Mouse (Mus musculus) stomach, embryonic 16.5 days (tissue): ENCODE measurements around the gene Iffo2. TPM values are rescaled to one million over a fixed set of nuclear protein-coding genes. Genes with fewer than 3 reads are reported as not detected.
A peak's percentile ranks its signal among the peaks of the same experiment; 100 is the strongest.
"Not testable (repeated sequence)": the region's sequence is repeated elsewhere in the genome, so short reads cannot be mapped to it uniquely, and the experiment has no call there.

ENCODE experiments used
- ATAC-seq: fragments of 200-750 bp; cut with Nextera tagmentation; 2 replicates; pipeline ENCODE4 v1.8.0; 2017; ENCODE audit warnings: moderate number of reproducible peaks, moderate TSS enrichment; ENCODE audit not compliant: insufficient read depth, low FRiP score
- H3K27ac ChIP-seq: fragments of 300-500 bp; sonication (generic); 2 replicates; pipeline ENCODE4 v1.5.1; 2014; ENCODE audit warnings: low read length
- H3K27me3 ChIP-seq: fragments of 300-500 bp; sonication (generic); 2 replicates; pipeline ENCODE4 v1.6.1; 2014; ENCODE audit warnings: low read length, control low read depth, mixed read lengths; ENCODE audit not compliant: control insufficient read depth, insufficient read depth
- H3K36me3 ChIP-seq: fragments of 300-500 bp; sonication (generic); 2 replicates; pipeline ENCODE4 v1.6.1; 2014; ENCODE audit warnings: low read length; ENCODE audit not compliant: control insufficient read depth, insufficient read depth
- H3K4me1 ChIP-seq: fragments of 300-500 bp; sonication (generic); 2 replicates; pipeline ENCODE4 v1.6.1; 2014; ENCODE audit warnings: low read length, control low read depth, mixed read lengths; ENCODE audit not compliant: control insufficient read depth, insufficient read depth
- H3K4me2 ChIP-seq: fragments of 300-500 bp; sonication (generic); 2 replicates; pipeline ENCODE4 v1.6.1; 2014; ENCODE audit warnings: low read depth, low read length, mixed read lengths
- H3K4me3 ChIP-seq: fragments of 300-500 bp; sonication (generic); replicated peaks from 2 replicates; pipeline ENCODE4 v1.5.1; 2014; ENCODE audit warnings: mild to moderate bottlenecking, low read length
- H3K9ac ChIP-seq: fragments of 300-500 bp; sonication (generic); 2 replicates; pipeline ENCODE4 v1.6.1; 2014; ENCODE audit warnings: low read length
- H3K9me3 ChIP-seq: fragments of 300-500 bp; sonication (generic); replicated peaks from 2 replicates; pipeline ENCODE4 v1.6.1; 2016; ENCODE audit warnings: low read length, control low read depth; ENCODE audit not compliant: control insufficient read depth
- WGBS: fragments of 180-500 bp; shearing (Covaris S2); extraction: QIAGEN DNeasy Blood & Tissue Kit; methylation state at CpG from one replicate; pipeline ENCODE4 v1.1.7; 2014; 5-methylcytosine and 5-hydroxymethylcytosine counted together
- polyA plus RNA-seq: library from polyadenylated mRNA; unstranded; fragments of >200 nt; fragmentation: Nextera tagmentation; extraction: Ambion mirVana; gene quantifications from 2 replicates; pipeline ENCODE4 v1.2.1, GENCODE M21; 2015

Iffo2 gene
- 1.8 and 2.4 TPM in 2 replicates for polyA plus RNA-seq

DNA sequence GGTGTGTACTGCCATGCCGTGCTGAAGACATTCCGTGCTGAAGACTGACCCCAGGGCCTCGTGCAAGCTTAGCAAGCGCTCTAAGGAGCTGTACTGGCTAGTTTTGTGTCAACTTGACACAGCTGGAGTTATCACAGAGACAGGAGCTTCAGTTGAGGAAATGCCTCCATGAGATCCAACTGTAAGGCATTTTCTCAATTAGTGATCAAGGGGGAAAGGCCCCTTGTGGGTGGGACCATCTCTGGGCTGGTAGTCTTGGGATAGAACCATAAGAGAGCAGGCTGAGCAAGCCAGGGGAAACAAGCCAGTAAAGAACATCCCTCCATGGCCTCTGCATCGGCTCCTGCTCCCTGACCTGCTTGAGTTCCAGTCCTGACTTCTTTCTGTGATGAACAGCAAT is at the start of gene Iffo2:
TSS of gene Iffo2 (plus strand) at position 301 of the 400 bp plus-strand sequence.
- not testable (repeated sequence) for H3K27me3 ChIP-seq, H3K4me2 ChIP-seq, H3K9ac ChIP-seq, H3K36me3 ChIP-seq, H3K27ac ChIP-seq, H3K4me1 ChIP-seq, H3K9me3 ChIP-seq, H3K4me3 ChIP-seq, ATAC-seq
- WGBS = 81% methylated on average over 5 of the region's 5 CpGs

DNA sequence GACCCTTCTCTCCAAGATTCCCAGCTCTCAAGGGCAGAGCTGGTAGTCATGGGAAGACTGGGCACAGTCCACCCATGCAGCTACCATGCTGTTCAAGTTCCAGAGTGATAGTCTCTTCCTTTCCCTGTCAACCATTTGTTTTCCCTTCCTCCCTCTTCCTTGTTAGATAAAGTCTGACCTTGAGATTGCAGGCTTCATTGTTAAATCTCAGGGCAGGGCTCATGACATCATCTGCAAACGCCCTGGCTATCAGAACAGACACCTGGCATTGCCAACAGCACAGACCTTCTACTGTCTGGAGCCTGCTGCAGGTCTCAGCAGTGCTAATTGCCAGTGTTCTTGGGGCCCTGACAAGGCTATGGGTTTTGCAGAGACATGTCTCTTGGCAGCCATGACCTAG is 48.9 kb upstream of the Iffo2 start:
- Histone ChIP-seq H3K27me3 (no peaks in the 10 kb centered on the region), H3K27ac (peak overlapping the region; percentile 9; the same call in 1 of the 2 replicates), H3K36me3 (peaks cover 29% of the 10 kb centered on the region), H3K9me3 (no peaks in the 10 kb centered on the region), H3K4me3 (no peak overlapping the region), H3K4me1 (no peaks in the 10 kb centered on the region), H3K4me2 (no peak overlapping the region), H3K9ac (no peak overlapping the region)
- peak; percentile 65; the same call in 1 of the 2 replicates for ATAC-seq
- WGBS = 50% methylated on average over 1 of the region's 1 CpGs

- no peak for ATAC-seq
- 87% methylated on average over 8 of the region's 8 CpGs for WGBS
- Histone ChIP-seq H3K27ac (no peak overlapping the region), H3K27me3 (no peaks in the 10 kb centered on the region), H3K9ac (no peak overlapping the region), H3K9me3 (no peaks in the 10 kb centered on the region), H3K4me1 (no peaks in the 10 kb centered on the region), H3K4me3 (no peak overlapping the region), H3K36me3 (peaks cover 31% of the 10 kb centered on the region), H3K4me2 (no peak overlapping the region)
These were observed 46.8 kb upstream of the Iffo2 start for GRCm38 (mm10) chr4:139483461-139484105.

DNA sequence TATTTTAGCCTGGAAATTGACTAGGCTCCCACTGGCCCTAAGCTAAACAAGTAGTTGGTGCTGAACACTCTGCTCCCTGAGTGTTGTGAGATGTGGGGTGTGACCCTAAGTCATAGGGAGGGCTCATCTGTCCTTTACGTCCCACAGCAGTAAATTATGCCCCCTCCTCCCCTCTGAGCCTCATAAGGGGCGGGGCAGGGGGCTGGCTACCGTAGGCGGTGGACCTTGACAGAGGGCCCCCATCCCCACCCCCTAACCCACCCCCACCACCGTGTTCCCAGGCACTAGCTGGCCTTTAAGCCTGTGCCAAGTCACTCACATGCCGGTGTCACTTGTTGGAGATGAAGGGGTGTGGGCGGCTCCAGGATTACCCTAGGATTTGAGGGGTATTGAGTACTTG is 45.9 kb upstream of the Iffo2 start:
- no peaks in the 10 kb centered on the region for H3K4me1 ChIP-seq
- peaks cover 32% of the 10 kb centered on the region for H3K36me3 ChIP-seq
- 74% methylated on average over 7 of the region's 7 CpGs for WGBS

GRCm38 (mm10) chr4:139487085-139487484 is 43.3 kb upstream of the Iffo2 start:
- Histone ChIP-seq H3K9ac (no peak overlapping the region), H3K4me2 (no peak overlapping the region), H3K36me3 (peaks cover 30% of the 10 kb centered on the region), H3K27ac (no peak overlapping the region), H3K4me3 (no peak overlapping the region), H3K4me1 (0 out of 2 replicates have a peak, but pooled peaks cover 4% of the 10 kb centered on the region), H3K27me3 (no peaks in the 10 kb centered on the region), H3K9me3 (no peaks in the 10 kb centered on the region)
- no peak for ATAC-seq
- WGBS = 61% methylated on average over 10 of the region's 10 CpGs

More for the DNA sequence above, 45.9 kb upstream of the Iffo2 start:
- Histone ChIP-seq H3K9me3 (no peaks in the 10 kb centered on the region), H3K9ac (no peak overlapping the region), H3K4me2 (no peak overlapping the region), H3K27me3 (no peaks in the 10 kb centered on the region), H3K4me3 (no peak overlapping the region), H3K27ac (no peak overlapping the region)
- ATAC-seq = no peak

- Histone ChIP-seq H3K4me1 (0 out of 2 replicates have a peak, but pooled peaks cover 4% of the 10 kb centered on the region), H3K9me3 (no peaks in the 10 kb centered on the region), H3K36me3 (peaks cover 24% of the 10 kb centered on the region), H3K9ac (no peak overlapping the region), H3K27ac (no peak overlapping the region), H3K27me3 (no peaks in the 10 kb centered on the region), H3K4me2 (no peak overlapping the region), H3K4me3 (no peak overlapping the region)
- WGBS = 87% methylated on average over 5 of the region's 5 CpGs
- ATAC-seq = no peak
These were observed 42.0 kb upstream of the Iffo2 start for GRCm38 (mm10) chr4:139488325-139488724.

- no peak overlapping the region for H3K4me2 ChIP-seq
- 83% methylated on average over 1 of the region's 1 CpGs for WGBS
- H3K27ac ChIP-seq = 0 out of 2 replicates have a peak overlapping the region, but pooled peaks have one; percentile 25
- H3K9me3 ChIP-seq = no peaks in the 10 kb centered on the region
- H3K36me3 ChIP-seq = peaks cover 16% of the 10 kb centered on the region; the same call in 1 of the 2 replicates
- no peaks in the 10 kb centered on the region for H3K27me3 ChIP-seq
- no peak overlapping the region for H3K9ac ChIP-seq
- 0 out of 2 replicates have a peak, but pooled peaks cover 4% of the 10 kb centered on the region for H3K4me1 ChIP-seq
- no peak for ATAC-seq
- no peak overlapping the region for H3K4me3 ChIP-seq
These were observed 40.4 kb upstream of the Iffo2 start for GRCm38 (mm10) chr4:139489946-139490345.

GRCm38 (mm10) chr4:139490413-139491055 is 39.8 kb upstream of the Iffo2 start:
- WGBS = 75% methylated on average over 11 of the region's 11 CpGs
- 0 out of 2 replicates have a peak overlapping the region, but pooled peaks have one; percentile 25 for H3K27ac ChIP-seq

DNA sequence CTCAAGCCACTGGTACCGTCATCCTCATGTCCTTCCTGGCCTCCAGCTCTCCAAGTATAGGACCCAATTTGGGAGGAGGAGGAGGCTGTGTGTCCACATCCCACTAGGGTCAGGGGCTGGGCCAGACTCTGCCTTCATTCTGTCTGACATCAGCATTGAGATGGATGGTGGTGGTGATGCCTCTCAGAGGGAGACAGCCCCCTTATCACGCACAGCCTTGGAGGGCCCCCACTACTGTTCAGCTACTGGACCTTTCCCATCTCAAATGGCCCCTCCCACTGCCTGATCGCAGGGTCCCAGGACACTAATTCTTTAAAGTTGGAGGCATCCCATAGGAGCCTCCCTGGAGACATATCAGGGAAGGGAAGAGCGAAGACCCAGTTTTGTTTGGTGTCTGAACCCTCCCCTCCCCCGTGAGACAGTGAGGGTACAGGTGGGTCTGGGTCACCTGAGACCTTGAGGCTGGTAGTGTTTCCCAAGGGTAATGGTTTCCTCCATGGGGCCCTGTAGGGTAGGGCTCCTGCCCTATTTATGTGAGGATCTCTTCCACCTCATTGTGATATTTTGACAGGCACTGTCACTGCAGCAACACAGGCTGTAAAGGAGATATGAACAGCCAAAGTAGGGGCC is 38.7 kb upstream of the Iffo2 start:
- Histone ChIP-seq H3K36me3 (peaks cover 16% of the 10 kb centered on the region; the same call in 1 of the 2 replicates), H3K9me3 (no peaks in the 10 kb centered on the region), H3K4me3 (no peak overlapping the region), H3K27me3 (no peaks in the 10 kb centered on the region), H3K4me1 (0 out of 2 replicates have a peak, but pooled peaks cover 4% of the 10 kb centered on the region), H3K9ac (no peak overlapping the region), H3K4me2 (no peak overlapping the region), H3K27ac (no peak overlapping the region)
- 0 out of 2 replicates have a peak, but pooled peaks have one; percentile 23 for ATAC-seq
- 84% methylated on average over 5 of the region's 5 CpGs for WGBS

More at GRCm38 (mm10) chr4:139490413-139491055, 39.8 kb upstream of the Iffo2 start:
- Histone ChIP-seq H3K4me3 (no peak overlapping the region), H3K36me3 (peaks cover 16% of the 10 kb centered on the region; the same call in 1 of the 2 replicates), H3K9ac (no peak overlapping the region), H3K27me3 (no peaks in the 10 kb centered on the region), H3K4me1 (0 out of 2 replicates have a peak, but pooled peaks cover 4% of the 10 kb centered on the region), H3K9me3 (no peaks in the 10 kb centered on the region), H3K4me2 (no peak overlapping the region)
- ATAC-seq = no peak
